Mouse (Mus musculus) neural tube, embryonic 15.5 days (tissue): ENCODE measurements around the gene Gm11127. TPM values are rescaled to one million over a fixed set of nuclear protein-coding genes. Genes with fewer than 3 reads are reported as not detected.

Experiments used
- ATAC-seq: fragments of 200-750 bp; cut with Nextera tagmentation; 2 replicates; pipeline ENCODE4 v1.8.0; 2017; ENCODE audit warnings: mild to moderate bottlenecking, moderate TSS enrichment, moderate library complexity; ENCODE audit not compliant: low FRiP score
- H3K27ac ChIP-seq: fragments of 300-500 bp; sonication (generic); replicated peaks from 2 replicates; pipeline ENCODE4 v1.5.1; 2015; ENCODE audit warnings: mild to moderate bottlenecking, inconsistent platforms
- H3K27me3 ChIP-seq: fragments of 300-500 bp; sonication (generic); replicated peaks from 2 replicates; pipeline ENCODE4 v1.6.1; 2015; ENCODE audit warnings: inconsistent platforms
- H3K36me3 ChIP-seq: fragments of 300-500 bp; sonication (generic); 2 replicates; pipeline ENCODE4 v1.6.1; 2015; ENCODE audit warnings: inconsistent platforms
- H3K4me1 ChIP-seq: fragments of 300-500 bp; sonication (generic); 2 replicates; pipeline ENCODE4 v1.6.1; 2015; ENCODE audit warnings: inconsistent platforms
- H3K4me2 ChIP-seq: fragments of 300-500 bp; sonication (generic); 2 replicates; pipeline ENCODE4 v1.6.1; 2015; ENCODE audit warnings: inconsistent platforms, mild to moderate bottlenecking, moderate library complexity
- H3K4me3 ChIP-seq: fragments of 300-500 bp; sonication (generic); replicated peaks from 2 replicates; pipeline ENCODE4 v1.5.1; 2015; ENCODE audit warnings: mild to moderate bottlenecking, inconsistent platforms
- H3K9ac ChIP-seq: fragments of 300-500 bp; sonication (generic); replicated peaks from 2 replicates; pipeline ENCODE4 v1.6.1; 2015; ENCODE audit warnings: mild to moderate bottlenecking, inconsistent platforms
- H3K9me3 ChIP-seq: fragments of 300-500 bp; sonication (generic); replicated peaks from 2 replicates; pipeline ENCODE4 v1.6.1; 2016; ENCODE audit warnings: inconsistent platforms
- WGBS: fragments of 180-500 bp; shearing (Covaris S2); methylation state at CpG from one replicate; pipeline ENCODE4 v1.1.7; 2015; ENCODE audit warnings: mixed read lengths; 5-methylcytosine and 5-hydroxymethylcytosine counted together
- polyA plus RNA-seq: library from polyadenylated mRNA; unstranded; fragments of >200 nt; fragmentation: Nextera tagmentation; extraction: Ambion mirVana; gene quantifications from 2 replicates; pipeline ENCODE4 v1.2.1, GENCODE M21; 2015

The Gm11127 gene
- polyA plus RNA-seq, 1 experiment from 2014 or later = not detected

- no peak for ATAC-seq
- Histone ChIP-seq H3K36me3 (peaks cover 13% of the 10 kb centered on the region), H3K9me3 (no peaks in the 10 kb centered on the region), H3K9ac (no peak overlapping the region), H3K4me2 (no peak overlapping the region), H3K27ac (no peak overlapping the region), H3K27me3 (no peaks in the 10 kb centered on the region), H3K4me3 (no peak overlapping the region), H3K4me1 (peaks cover 4% of the 10 kb centered on the region; the same call in 1 of the 2 replicates)
- 83% methylated on average over 3 of the region's 3 CpGs for WGBS
Measured at GRCm38 (mm10) chr17:36019519-36019918, 38.7 kb downstream of the Gm11127 start.

DNA sequence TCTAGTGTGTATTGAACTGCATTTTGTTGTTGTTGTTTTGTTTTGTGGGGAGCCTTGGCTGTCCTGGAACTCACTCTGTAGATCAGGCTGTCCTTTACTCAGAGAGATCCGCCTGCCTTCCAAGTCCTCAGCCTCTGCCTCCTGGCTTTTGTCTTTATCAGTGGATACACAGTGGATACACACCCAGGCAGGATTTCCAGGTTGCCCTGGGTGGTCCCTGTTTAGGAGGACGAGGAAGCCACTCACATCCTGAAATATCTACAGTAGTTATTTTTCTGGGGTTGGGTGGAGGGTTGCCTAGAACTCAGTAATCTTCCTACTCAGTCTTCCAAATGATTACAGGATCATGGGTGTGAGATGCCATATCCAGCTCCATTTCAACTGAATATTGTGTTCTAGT, 39.2 kb downstream of the Gm11127 start:
- Histone ChIP-seq H3K9ac (no peak overlapping the region), H3K4me1 (peaks cover 4% of the 10 kb centered on the region; the same call in 1 of the 2 replicates), H3K4me3 (no peak overlapping the region), H3K27ac (no peak overlapping the region), H3K4me2 (no peak overlapping the region), H3K9me3 (no peaks in the 10 kb centered on the region), H3K36me3 (peaks cover 18% of the 10 kb centered on the region), H3K27me3 (no peaks in the 10 kb centered on the region)
- 74% methylated on average over 2 of the region's 2 CpGs for whole genome bisulfite sequencing
- no peak for ATAC-seq

DNA sequence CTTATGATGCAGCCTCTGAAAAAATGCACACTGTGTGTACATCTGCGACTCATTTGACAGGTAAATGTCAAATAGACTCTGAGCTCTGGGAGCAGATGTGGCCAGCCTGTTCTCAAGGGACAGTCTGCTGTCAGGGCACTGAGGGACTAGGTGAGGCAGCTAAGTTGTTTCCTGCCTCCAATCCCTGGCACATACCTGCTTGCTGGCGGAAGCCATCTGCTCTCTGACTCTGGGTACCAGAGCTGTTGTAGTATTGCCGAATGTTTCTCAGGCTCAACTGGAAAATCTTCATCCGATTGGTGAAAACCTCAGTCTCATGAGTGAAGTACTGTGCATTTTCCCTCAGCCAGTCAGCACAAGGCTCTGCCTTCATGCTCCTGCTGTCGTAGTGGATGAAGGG, 41.1 kb downstream of the Gm11127 start:
- no peak for ATAC-seq
- H3K9ac ChIP-seq = no peak overlapping the region
- H3K36me3 ChIP-seq = peaks cover 18% of the 10 kb centered on the region
- H3K4me3 ChIP-seq = no peak overlapping the region
- H3K9me3 ChIP-seq = no peaks in the 10 kb centered on the region
- H3K4me2 ChIP-seq = no peak overlapping the region
- 93% methylated on average over 5 of the region's 5 CpGs for WGBS
- H3K27ac ChIP-seq = no peak overlapping the region
- H3K4me1 ChIP-seq = no peaks in the 10 kb centered on the region
- H3K27me3 ChIP-seq = no peaks in the 10 kb centered on the region

DNA sequence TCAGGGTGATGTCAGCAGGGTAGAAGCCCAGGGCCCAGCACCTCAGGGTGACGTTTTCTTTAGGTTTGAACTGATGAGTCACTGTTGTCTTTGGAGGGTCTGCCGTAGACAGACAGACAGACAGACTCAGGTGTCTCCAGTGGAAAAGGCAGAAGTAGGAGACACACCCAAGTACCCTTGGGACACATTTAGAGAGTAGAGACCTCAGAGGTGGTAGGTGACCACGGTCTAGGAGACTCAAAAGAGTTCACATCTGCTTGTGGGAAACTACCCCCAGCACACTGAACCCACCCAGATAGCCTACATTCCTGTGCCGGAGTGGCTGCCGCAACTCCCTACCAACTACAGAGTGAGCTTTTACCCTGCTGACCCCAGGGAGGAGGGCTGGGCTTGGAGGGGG, 43.2 kb downstream of the Gm11127 start:
- H3K9ac ChIP-seq = no peak overlapping the region
- no peak for ATAC-seq
- H3K4me2 ChIP-seq = no peak overlapping the region
- no peak overlapping the region for H3K27ac ChIP-seq
- no peaks in the 10 kb centered on the region for H3K4me1 ChIP-seq
- H3K36me3 ChIP-seq = peaks cover 18% of the 10 kb centered on the region
- no peak overlapping the region for H3K4me3 ChIP-seq
- WGBS = 93% methylated on average over 5 of the region's 5 CpGs
- no peaks in the 10 kb centered on the region for H3K9me3 ChIP-seq
- H3K27me3 ChIP-seq = no peaks in the 10 kb centered on the region

Other genes starting within 250 kb of the Gm11127 start
- 14.9 and 15.5 TPM in 2 replicates for gene Ier3, start 236.7 kb downstream of the Gm11127 start, polyA plus RNA-seq
- gene Flot1, start 235.1 kb downstream of the Gm11127 start, polyA plus RNA-seq = 131 and 141 TPM in 2 replicates
- 1,339 and 1,471 TPM in 2 replicates for gene Tubb5, start 220.1 kb downstream of the Gm11127 start, polyA plus RNA-seq
- gene Mdc1, start 216.9 kb downstream of the Gm11127 start, polyA plus RNA-seq = 7.9 and 9.7 TPM in 2 replicates
- gene Nrm, start 197.1 kb downstream of the Gm11127 start, polyA plus RNA-seq = 17.6 and 26.7 TPM in 2 replicates
- gene Ppp1r18, start 192.8 kb downstream of the Gm11127 start, polyA plus RNA-seq = 19.3 and 25.1 TPM in 2 replicates
- 26.8 and 30.5 TPM in 2 replicates for gene Dhx16, start 178.6 kb downstream of the Gm11127 start, polyA plus RNA-seq
- 59.2 and 75.2 TPM in 2 replicates for gene 2310061I04Rik, start 160.9 kb downstream of the Gm11127 start, polyA plus RNA-seq
- gene Atat1, start 148.3 kb downstream of the Gm11127 start, polyA plus RNA-seq = 259 and 319 TPM in 2 replicates
- 67.1 and 73.6 TPM in 2 replicates for gene Mrps18b, start 142.0 kb downstream of the Gm11127 start, polyA plus RNA-seq
- 36.7 and 40.8 TPM in 2 replicates for gene Ppp1r10, start 141.9 kb downstream of the Gm11127 start, polyA plus RNA-seq
- 78.4 and 90.3 TPM in 2 replicates for gene Abcf1, start 88.6 kb downstream of the Gm11127 start, polyA plus RNA-seq
- 67.4 and 73.0 TPM in 2 replicates for gene Gnl1, start 78.5 kb downstream of the Gm11127 start, polyA plus RNA-seq
- 78.5 and 87.9 TPM in 2 replicates for gene Prr3, start 78.1 kb downstream of the Gm11127 start, polyA plus RNA-seq
- gene H2-T24, start 37.8 kb downstream of the Gm11127 start, polyA plus RNA-seq = 8.6 and 10.0 TPM in 2 replicates
- 5.3 and 13.9 TPM in 2 replicates for gene H2-T23, start 25.5 kb downstream of the Gm11127 start, polyA plus RNA-seq
- gene H2-T22, start 15.6 kb downstream of the Gm11127 start, polyA plus RNA-seq = 7.3 and 12.5 TPM in 2 replicates
- gene Gm6034, start 15.4 kb downstream of the Gm11127 start, polyA plus RNA-seq = not detected in 2 replicates
- gene Gm19684, start 63.3 kb upstream of the Gm11127 start, polyA plus RNA-seq = not detected in 2 replicates
- gene Gm7030, start 71.1 kb upstream of the Gm11127 start, polyA plus RNA-seq = not detected in 2 replicates
- gene Gm8909, start 110.2 kb upstream of the Gm11127 start, polyA plus RNA-seq = not detected in 2 replicates
- gene H2-T3, start 131.9 kb upstream of the Gm11127 start, polyA plus RNA-seq = 0.57 TPM in 1 of 2 replicates, not detected in the other
- 140 and 149 TPM in 2 replicates for gene Rpp21, start 199.7 kb upstream of the Gm11127 start, polyA plus RNA-seq
- gene Trim39, start 213.9 kb upstream of the Gm11127 start, polyA plus RNA-seq = 23.7 and 26.7 TPM in 2 replicates
- gene H2-M10.2, start 228.1 kb upstream of the Gm11127 start, polyA plus RNA-seq = 0.18 and 0.27 TPM in 2 replicates